Comparison of ENCODE assay signal across 10 mouse cellular contexts in genomic region chr3:67508216-67508892, GRCm38 (mm10).
"Had no signal": no experiment of that assay in that cellular context is flagged by ENCODE, and none has a peak within 500 bp of the region (broad histone marks: within the 10 kb centered on the region; RNA-seq: fewer than 3 reads in every experiment).

No protein-coding gene starts in this region.

- H3K4me3 ChIP-seq: limb, embryonic 12.5 days; midbrain, embryonic 12.5 days; stomach, embryonic 15.5 days had no signal

- H3K27me3 ChIP-seq: stomach, embryonic 15.5 days had no signal

- H3K27ac ChIP-seq: limb, embryonic 12.5 days; liver, embryonic 14.5 days; midbrain, embryonic 12.5 days; stomach, embryonic 15.5 days had no signal

- H3K4me1 ChIP-seq: limb, embryonic 12.5 days; stomach, embryonic 15.5 days had no signal

- H3K36me3 ChIP-seq: limb, embryonic 12.5 days; midbrain, embryonic 12.5 days; stomach, embryonic 15.5 days had no signal

- DNase-seq: kidney, adult 8-10 months; kidney, postnatal 36 days; layer of hippocampus, adult 9-11 months; layer of hippocampus, postnatal 36 days; lung, adult 18-20 months; thymus, postnatal 4 days had no signal

- H3K9me3 ChIP-seq: limb, embryonic 12.5 days; midbrain, embryonic 12.5 days; stomach, embryonic 15.5 days had no signal
